Mouse (Mus musculus) left cerebral cortex, postnatal 25 days (tissue): Measurements from ENCODE around the gene Sbno1. TPM values are rescaled to one million over a fixed set of nuclear protein-coding genes. Genes with fewer than 3 reads are reported as not detected.

ENCODE experiments used
- DNase-seq, 2 experiments: peaks; one replicate each; pipeline ENCODE4 v3.0.0; 2022; ENCODE audit warnings: low spot score in 2 of 2, mixed read lengths in 1 of 2
- intact Hi-C: fragments of 180-260 bp; cut with DNase I; formaldehyde crosslinking; loops from one replicate; pipeline ENCODE4 v1.15.1; 2025
- total RNA-seq, 2 experiments: library from RNA; stranded (reverse); gene quantifications; 2 replicates each; pipeline ENCODE4 v1.2.3; 2021

The Sbno1 gene
- total RNA-seq, 2 experiments from 2014 or later = 162 to 174 TPM

DNA sequence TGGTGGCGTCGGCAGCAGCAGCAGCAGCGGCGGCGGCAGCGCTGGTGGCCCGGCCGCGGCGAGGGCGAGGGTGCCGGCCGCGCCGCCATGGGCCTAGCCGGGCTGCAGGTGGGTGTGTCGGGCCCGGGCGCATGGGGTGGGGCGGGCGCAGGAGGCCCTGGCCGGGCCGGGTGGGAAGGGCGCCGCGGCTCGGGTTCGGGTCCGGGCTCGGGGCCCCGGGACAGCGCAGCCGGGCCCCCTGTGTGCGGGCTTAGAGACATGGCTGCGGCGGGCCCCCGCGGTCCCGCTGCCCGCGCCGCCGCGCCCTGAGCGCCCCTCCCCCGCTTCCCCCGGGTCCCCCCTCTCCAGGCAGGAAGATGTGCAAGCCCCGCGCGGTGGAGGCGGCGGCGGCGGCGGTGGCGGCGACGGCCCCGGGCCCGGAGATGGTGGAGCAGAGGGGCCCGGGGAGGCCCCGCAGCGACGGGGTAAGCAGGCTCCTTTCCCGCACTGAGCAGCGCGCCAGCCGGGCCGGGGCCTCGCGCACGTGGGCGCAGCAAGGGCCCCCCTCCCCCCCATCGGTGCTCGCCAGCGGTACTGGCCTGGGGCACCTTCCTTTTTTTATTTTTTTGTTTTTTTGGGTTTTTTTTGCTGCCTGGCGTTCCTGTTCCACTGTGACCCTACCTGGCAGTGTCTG, 20.0 kb upstream of the Sbno1 start:
- intact Hi-C loops = no loop called here
- DNase-seq = no peak

DNA sequence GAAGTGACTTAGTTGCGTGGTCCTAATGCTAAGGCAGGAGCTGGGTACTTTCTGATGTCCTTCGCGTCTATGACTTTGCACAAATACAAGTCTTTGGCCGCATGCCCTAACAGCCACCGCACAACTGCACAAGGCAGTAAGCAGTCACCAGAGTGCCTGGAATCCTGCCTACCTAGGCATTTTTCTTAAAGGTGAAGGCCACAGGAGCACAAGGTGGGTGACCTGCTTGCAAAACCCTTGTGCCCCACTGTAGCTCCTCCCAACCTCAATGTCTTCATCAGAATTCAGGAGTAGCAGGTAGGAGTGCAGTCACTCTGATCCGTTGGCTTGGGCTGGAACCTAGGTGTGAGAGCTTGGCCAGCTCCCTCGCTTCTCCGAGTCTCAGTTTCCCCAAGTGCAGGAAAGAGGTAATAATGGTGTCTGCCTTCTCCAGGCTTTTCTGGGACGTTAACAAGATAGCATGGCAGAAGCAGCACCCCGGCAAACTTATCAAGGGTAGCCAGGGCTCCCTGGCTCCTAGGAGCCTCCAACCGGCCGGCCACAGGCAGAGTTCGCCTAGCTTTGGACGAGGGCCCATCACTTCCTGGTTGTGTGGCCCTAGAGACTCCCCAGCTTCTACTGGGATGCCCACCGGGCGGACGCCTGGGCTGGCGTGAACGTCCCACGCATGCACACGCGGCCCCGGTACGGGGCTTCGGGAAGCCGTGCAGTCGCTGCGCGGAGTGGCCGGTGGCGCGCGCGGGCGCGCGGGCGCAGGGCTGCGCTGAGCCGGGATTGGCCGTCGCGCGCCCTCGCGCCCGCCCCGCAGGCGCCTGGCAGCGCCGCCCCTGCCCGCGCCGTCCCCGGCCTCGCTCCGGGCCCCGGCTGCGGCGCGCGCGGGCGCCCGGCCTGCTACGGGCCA, 19.1 kb upstream of the Sbno1 start:
- intact Hi-C loops = no loop called here
- peak; percentile 77 to 82 for DNase-seq

DNA sequence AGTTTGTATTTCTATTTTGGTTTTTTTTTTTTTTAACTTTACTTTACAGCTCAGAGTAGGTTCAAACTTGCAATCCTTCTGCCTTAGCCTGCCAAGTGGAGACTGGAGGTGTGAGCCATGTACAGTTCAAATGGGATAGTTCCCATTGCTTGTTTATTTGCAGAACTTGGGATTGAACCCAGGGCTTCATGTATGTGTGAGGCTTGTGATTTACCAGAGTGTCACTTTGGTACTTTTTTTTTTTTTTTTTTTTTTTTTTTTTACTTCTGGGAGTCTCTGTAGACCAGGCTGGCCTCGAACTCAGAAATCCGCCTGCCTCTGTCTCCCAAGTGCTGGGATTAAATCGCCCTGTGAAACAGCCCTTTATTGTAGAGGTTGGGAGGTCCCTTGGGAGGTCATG, 18.4 kb upstream of the Sbno1 start:
- intact Hi-C loops = no loop called here
- no peak for DNase-seq

GRCm38 (mm10) chr5:124442628-124443027, 16.8 kb upstream of the Sbno1 start:
- DNase-seq = no peak
- intact Hi-C loops = no loop called here

DNA sequence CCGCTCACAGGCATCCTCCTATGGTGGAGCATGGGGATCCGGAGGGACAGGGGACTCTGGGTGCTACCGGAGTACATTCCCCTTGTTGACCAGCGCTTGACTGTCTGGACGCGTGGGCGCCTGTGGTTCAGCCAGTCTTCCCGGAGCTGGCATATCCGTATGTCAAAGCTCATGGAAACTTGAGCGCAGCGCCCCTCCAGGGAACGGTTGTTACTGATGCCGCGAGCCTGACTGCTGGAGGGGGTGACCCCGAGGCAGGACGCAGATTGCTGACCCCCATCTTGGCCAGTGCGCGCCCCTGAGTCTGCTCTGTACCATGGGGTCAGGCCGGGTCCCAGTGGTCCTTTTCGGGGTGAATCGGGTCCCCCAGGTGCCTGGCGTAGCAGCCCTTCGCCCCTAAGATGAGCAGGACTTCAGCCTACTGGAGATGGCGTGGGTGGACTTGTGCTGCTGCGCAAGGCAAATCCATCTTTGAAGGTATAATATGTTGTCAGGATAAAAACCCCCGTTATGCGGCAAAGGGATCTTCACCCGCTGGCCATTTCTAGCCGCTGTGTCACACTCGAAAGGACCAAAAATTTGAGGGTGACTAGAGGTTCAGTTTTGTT, 14.4 kb upstream of the Sbno1 start:
- no peak for DNase-seq
- intact Hi-C loops = no loop called here

GRCm38 (mm10) chr5:124439447-124440093, 13.8 kb upstream of the Sbno1 start, which contains the start of gene Kmt5a:
Kmt5a (plus strand) TSS chr5:124439930.
- DNase-seq = peak; percentile 95 to 98
- intact Hi-C loops = no loop called here

DNA sequence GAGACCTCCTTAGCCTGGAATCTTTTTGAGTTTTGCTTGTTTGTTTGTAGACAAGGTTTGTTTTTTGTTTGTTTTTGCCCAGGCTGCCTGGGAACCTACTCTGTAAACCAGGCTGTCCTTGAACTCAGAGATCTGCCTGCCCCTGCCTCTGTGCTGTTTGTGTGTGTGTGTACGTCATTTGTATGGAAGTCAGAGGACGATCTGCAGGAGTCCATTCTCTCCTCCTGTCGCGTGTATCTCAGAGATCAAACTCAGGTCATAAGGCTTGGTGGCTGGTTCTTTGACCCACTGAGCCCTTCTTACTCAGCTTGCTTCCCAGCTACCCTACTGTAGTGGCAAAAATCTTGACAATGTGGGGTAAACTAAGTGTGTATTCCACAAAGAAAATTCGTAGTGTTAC, 12.9 kb upstream of the Sbno1 start:
- intact Hi-C loops = no loop called here
- no peak for DNase-seq

- intact Hi-C loops = no loop called here
- DNase-seq = no peak
Measured at GRCm38 (mm10) chr5:124438229-124438628, 12.4 kb upstream of the Sbno1 start.

- no peak for DNase-seq
- intact Hi-C loops = loop anchor here (2.0 kb wide), 2 partner anchors 46 to 108 kb away; partner anchors contain the start of genes Rilpl2 and Tmed2
Measured at GRCm38 (mm10) chr5:124433048-124433447, 7.2 kb upstream of the Sbno1 start.

DNA sequence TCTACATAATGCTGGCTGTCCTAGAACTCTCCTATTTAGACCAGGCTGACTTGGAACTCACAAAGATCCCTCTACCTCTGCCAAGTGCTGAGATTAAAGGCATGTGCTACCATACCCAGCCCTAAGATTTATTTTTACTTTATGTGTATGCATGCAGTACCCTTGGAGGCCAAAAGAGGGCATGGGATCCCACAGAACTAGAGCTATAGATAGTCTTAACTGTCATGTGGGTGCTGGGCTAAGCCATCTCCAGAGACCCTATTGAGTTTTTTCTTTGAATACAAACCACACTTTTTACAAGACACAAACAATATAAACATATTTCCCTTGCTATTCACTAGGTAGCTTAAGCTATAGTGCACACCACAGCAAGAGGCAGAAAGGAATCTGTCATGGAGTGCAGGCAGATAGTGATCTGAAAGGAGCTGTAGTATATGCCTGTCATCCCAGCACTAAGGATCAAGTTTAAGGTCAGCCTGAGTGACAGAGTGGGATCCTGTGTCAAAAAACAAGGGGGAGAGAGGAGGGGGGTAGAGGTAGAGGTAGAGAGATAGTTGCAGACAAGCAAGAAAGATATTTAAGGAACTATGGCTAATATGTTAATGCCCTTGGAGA, 6.7 kb upstream of the Sbno1 start:
- intact Hi-C loops = loop anchor here (2.0 kb wide), 2 partner anchors 46 to 108 kb away; partner anchors contain the start of genes Rilpl2 and Tmed2
- peak; percentile 81 to 88 for DNase-seq

DNA sequence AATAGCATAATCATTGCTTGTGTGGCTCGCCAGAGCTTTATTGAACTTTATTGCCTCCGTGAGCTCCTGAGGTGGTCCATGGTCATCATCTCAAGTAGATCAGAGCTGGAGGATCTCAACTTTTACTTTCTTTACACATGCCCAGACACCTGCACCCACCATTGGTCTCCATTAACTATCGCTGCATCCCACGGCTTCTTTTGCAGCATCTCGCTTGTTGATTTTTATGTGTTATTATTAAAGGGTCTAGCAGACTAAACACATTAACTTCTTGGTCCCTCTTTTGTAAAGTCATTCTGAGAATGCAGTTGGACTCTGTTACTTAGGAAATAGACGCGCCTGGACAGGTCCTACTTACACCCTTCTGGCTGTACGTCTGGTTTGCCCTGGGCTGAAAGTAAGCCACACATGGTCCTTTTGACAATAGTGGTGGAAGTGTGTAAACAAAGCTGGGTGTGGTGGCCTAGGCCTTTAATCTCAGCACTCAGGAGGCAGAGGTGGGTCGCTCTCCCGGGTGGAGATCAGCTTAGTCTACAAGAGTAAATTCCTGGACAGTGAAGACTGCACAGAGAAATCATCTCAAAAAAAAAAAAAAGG, 772 bp upstream of the Sbno1 start:
- intact Hi-C loops = no loop called here
- no peak for DNase-seq

DNA sequence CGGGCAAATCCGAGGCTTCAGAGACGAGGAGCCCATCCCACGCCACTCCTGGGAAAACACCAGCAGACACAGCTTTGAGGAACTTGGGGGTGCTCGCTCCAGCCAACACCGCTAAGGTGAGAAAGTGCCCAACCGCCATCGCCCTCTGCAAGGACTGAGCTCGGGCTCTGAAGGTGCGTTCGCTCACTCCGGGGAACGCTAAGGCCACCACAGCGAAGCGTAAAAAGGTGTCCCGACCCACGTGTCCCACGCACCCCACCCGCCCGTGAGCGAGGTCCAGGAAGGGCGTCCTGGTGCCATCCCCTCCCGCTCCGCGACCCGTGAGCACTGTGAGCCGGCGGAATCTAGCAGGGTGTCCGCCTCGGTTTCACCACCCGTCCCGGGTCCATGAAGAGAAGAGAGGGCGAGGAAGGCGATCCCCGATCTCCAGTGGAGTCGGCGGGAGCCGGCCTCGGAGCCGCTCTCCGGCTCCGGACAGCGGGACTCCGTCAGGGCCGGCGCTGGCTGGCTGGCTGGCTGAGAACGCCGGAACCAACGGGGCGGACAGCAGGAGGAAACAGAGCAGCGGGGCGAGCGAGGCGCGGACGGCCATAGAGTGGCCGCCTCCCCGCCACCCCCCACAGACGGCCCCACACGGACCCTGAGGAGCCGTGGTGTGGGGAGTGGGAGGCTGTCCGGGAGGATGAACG, 934 bp downstream of the Sbno1 start:
- intact Hi-C loops = loop anchor here (2.0 kb wide), 1 partner anchor 116 kb away; the partner anchor contains the start of gene Tmed2
- peak in 1 of 2 experiments; percentile 31 for DNase-seq

GRCm38 (mm10) chr5:124424200-124424722, 1.5 kb downstream of the Sbno1 start:
- no peak for DNase-seq
- intact Hi-C loops = loop anchor here (2.0 kb wide), 1 partner anchor 117 kb away; the partner anchor contains the start of gene Tmed2

DNA sequence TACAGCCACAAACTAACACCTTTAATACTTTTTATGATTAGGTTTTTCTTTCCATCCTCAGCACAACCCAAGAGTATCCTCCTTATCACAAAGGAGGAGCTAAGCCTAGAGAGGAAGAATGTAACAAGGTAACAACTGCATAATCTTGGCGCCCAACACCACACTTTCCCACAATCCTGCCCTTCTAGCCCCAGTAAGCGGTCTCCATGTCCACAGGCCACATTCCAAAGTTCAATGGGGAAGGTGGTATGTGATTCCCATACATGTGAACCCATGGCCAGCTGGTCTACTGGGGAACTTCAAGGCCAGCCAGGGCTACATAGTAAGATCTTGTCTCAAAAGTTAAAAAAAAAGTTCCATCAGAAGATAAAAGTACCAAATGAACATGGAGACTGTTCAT, 4.0 kb downstream of the Sbno1 start:
- no peak for DNase-seq
- intact Hi-C loops = no loop called here

- intact Hi-C loops = no loop called here
- DNase-seq = no peak
Measured at GRCm38 (mm10) chr5:124418903-124419302, 6.9 kb downstream of the Sbno1 start.

DNA sequence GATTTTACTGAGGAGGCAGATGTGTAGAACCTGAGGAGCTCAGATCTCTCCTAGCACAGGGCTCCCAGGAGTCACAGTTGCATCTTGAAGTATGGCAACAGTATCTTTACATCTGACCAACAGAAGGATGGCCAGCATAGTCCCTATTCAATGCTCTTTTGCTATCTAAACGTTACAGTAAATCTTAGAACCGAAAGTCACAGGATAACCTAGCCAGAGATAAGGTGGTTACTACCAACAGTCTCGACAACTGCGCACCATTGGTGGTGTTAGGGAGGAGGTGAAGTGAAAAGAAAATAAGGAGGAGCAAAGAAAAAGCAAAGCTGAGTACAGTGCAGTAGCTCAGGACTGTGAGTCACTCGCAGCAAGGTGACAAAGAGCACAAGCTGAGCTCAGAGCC, 13.6 kb downstream of the Sbno1 start:
- no peak for DNase-seq
- intact Hi-C loops = no loop called here

DNA sequence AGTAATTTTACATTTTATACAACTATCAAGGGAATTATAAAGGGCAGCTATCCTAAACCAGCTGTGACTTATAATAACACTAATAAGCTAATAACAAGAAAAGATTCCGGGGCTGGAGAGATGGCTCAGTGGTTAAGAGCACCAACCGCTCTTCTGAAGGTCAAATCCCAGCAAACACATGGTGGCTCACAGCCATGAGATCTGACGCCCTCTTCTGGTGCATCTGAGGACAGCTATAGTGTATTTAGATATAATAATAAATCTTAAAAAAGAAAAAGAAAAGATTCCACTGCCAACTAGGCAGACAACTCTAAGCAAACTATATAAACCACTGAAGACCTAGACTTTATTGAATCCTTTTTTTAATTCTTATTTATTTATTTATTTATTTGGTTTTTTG, 15.0 kb downstream of the Sbno1 start:
- intact Hi-C loops = no loop called here

GRCm38 (mm10) chr5:124393726-124394125, 32.1 kb downstream of the Sbno1 start:
- intact Hi-C loops = loop anchor here (2.0 to 10.0 kb wide), 2 partner anchors 13 to 659 kb away; no protein-coding TSS in a partner anchor
- no peak for DNase-seq

More for the DNA sequence above, 15.0 kb downstream of the Sbno1 start:
- DNase-seq = no peak
